Mouse (Mus musculus): ENCODE data around the gene Nox4. TPM values are rescaled to one million over a fixed set of nuclear protein-coding genes. Genes with fewer than 3 reads are reported as not detected.

Nox4 gene
- 0.15 and 0.26 TPM in 2 replicates for polyA plus RNA-seq (2012; rRNA removed)

DNA sequence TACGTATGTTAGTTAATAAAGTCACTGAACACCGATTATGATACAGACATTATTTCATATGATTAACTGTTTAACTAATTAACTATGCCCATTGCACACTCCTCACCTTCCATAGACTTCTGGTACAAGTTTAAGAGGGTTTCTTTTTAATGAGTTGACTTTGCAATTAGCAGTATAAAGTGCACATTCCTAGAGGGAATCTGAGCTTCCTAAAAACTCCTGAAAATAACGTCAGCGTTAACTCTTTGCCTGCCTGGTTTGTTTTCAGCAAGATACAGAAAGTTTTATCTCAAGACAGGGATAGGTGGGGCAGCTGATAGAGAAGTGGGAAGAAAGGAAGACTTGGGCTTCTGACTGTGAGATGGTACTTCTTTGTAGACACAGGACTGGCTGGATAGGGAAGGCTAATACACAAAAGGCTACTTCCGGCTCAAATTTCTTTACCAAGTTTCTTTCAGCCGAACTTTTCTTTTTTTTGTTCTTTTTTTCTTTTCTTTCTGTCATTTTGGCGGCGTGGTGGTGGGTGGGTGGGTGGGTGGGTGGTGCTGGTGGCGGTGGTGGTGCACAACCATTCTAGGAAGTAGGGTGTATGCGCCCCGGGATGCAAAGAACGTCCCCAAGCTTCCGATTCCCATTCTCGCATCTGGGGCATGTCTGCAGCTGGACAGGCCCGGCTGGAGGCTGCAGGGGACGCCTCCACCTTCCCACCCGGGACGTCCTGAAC, at the start of gene Nox4:
Gene Nox4 (plus strand): TSS at position 241 of the 724 bp plus-strand sequence.
- DNase-seq (ENCODE audit: extremely low spot score in 1 of 2, low spot score in 1 of 2) = no peak

- DNase-seq (ENCODE audit: extremely low spot score in 1 of 2, low spot score in 1 of 2) = no peak
Measured at GRCm38 (mm10) chr7:87204751-87205150, 41.1 kb upstream of the Nox4 start.

DNA sequence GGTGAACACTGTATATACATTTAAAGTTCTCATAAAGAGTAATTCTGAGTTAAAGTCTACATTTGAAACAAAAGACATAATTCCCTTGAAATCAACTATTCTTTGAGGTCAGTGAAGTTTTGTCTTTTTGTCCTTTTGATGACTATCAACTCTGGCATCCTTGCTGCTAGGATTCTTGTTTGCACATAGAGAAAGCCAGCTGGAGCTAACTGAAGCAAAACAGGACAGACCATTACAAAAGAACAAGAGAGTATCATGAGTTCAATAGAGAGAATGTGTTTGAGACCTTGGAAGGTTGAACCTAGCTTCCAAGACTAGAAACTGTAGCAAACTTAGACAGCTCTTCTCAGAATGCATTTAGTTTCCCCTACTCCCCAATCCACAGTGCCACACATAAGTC, 24.2 kb upstream of the Nox4 start:
- no peak for DNase-seq (ENCODE audit: extremely low spot score in 1 of 2, low spot score in 1 of 2)

- DNase-seq (ENCODE audit: extremely low spot score in 1 of 2, low spot score in 1 of 2) = no peak
Measured at GRCm38 (mm10) chr7:87222751-87223150, 23.1 kb upstream of the Nox4 start.

GRCm38 (mm10) chr7:87225617-87226016, 20.3 kb upstream of the Nox4 start:
- DNase-seq (ENCODE audit: extremely low spot score in 1 of 2, low spot score in 1 of 2) = no peak

DNA sequence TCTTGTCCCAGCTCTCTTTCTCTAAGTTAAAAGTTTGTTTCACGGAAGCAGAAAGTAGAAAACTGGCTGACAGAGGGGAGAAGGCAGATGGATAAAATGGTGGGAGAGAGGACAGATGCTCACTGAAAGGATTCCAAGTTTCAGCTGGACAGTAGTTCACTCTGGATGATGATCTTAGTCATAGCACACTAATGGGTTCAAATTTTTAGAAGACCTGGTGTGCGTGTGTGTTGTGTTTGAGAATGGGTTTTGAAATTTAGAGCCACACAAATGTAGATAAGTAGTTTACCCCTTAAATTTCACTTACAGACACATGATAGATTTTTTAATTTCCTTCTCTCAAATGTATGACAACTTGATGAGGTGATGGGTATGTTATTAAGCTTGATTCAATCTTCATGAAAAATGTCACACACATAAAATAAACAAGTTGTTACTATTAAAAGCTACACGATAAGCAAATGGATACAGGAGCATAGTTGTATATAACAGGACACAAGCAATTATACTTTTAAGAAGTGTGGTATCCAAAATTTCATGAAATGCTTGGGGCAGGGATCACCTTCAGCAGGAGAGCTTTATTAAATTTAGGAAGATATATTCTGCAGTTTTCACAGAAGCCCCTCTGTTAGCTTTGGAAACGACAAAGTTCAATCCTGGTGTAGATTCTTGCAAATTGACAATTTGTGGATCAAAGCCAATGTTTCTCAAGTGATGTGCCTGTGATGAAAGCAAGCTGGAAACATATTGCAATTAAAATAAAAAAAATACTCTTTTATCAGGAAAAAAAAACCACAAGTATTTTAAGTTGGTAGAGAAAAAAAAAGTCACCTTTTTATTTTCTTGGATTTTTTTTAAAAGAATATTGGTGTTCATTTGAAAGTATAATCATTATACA, 18.6 kb upstream of the Nox4 start:
- DNase-seq (ENCODE audit: extremely low spot score in 1 of 2, low spot score in 1 of 2) = no peak

DNA sequence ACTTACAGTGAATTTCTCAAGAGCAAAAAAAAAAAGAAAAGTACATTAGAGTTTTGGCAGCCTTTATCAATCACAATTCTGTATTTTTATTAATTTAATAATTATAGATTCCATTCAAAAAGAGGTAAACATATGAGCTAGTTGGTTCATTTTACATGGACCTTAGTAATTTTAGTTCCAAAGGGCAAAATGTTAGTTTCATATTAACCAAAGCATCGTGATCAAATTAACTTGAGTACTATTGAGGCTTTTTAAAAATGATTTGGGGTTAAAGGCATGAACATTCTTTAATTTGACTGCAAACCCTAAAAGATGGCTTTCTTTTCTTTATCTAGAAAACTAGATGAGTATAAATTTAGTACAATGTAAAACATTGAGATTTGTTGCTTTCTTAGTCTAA, 16.4 kb upstream of the Nox4 start:
- no peak for DNase-seq (ENCODE audit: extremely low spot score in 1 of 2, low spot score in 1 of 2)

DNA sequence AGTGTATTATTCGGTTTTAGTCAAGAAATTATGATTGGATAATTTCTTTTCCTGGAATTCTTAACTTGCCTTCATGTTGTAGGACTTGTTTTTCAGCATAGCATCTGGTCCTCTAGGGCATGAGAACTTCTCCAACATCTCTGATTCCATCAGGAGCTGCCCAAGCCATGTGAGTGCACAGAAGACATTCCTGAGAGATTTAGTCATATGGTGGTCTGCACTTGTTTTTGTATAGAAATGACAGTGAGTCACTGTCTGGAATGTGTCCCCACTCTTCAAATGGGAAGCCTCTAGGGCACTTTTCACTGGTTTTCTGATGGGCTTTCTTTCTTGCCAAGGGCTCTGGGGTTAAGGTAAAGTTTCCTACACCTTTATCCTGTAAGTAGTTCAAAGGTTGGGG, 4.8 kb upstream of the Nox4 start:
- no peak for DNase-seq (ENCODE audit: extremely low spot score in 1 of 2, low spot score in 1 of 2)

DNA sequence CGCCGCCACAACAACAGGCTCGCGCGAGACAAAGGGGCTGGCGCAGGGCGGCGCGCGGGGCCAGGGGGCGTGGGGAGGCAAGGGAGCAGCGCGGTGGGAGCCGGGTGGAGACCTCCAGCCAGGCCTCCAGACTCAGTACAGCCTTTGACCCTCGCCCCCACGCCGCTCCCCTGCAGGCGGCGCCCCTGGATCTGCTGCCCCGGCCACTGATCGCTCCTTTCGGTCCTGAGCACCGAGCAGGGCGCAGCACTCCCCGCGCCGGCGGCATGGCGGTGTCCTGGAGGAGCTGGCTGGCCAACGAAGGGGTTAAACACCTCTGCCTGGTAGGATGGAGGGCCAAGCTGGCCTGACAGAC, 661 bp downstream of the Nox4 start:
- DNase-seq (ENCODE audit: extremely low spot score in 1 of 2, low spot score in 1 of 2) = no peak

DNA sequence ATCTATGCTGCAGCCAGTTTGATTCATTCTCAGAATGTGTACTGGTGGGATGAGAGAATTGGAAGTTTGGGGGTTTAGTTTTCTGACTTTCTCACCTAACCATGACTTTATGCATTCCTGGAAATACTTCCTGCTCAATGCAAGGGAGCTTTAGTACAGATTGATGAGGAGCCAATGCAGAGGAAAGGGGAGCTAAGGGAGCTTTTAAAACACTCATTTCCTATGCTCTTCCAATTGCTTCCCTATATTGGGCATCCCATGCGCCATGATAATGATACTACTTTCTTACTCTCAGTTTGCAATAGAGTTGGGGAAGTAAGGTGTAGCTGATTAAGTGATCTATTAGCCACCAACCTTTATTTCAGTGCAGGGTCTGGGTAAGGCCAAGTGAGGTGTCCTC, 1.0 kb downstream of the Nox4 start:
- DNase-seq (ENCODE audit: extremely low spot score in 1 of 2, low spot score in 1 of 2) = no peak

DNA sequence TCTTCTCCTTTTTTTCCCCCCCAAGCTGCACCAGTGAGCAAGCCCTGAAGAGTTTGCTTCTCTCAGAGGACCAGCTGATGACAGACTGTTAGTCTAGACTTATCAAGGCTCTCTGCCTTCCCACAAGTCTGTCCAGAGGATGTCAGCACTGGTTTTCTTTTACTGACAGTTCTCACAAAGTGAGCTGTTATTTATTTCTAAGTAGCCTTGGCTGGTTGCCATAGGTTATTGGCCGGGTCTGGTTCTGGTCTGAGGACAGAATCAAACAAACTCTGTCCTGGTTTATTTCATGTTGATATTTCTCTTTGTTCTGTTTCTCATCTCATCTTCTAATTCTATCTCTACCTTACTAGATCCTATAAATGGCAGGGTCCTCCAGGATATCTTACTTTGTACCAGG, 2.0 kb downstream of the Nox4 start:
- no peak for DNase-seq (ENCODE audit: extremely low spot score in 1 of 2, low spot score in 1 of 2)

- no peak for DNase-seq (ENCODE audit: extremely low spot score in 1 of 2, low spot score in 1 of 2)
Measured at GRCm38 (mm10) chr7:87252071-87252470, 6.2 kb downstream of the Nox4 start.

- peak; percentile 0 to 71 for DNase-seq (ENCODE audit: extremely low spot score in 1 of 2, low spot score in 1 of 2)
Measured at GRCm38 (mm10) chr7:87277225-87277624, 31.3 kb downstream of the Nox4 start.

GRCm38 (mm10) chr7:87303726-87304315, 57.9 kb downstream of the Nox4 start:
- DNase-seq (ENCODE audit: extremely low spot score in 1 of 2, low spot score in 1 of 2) = no peak

DNA sequence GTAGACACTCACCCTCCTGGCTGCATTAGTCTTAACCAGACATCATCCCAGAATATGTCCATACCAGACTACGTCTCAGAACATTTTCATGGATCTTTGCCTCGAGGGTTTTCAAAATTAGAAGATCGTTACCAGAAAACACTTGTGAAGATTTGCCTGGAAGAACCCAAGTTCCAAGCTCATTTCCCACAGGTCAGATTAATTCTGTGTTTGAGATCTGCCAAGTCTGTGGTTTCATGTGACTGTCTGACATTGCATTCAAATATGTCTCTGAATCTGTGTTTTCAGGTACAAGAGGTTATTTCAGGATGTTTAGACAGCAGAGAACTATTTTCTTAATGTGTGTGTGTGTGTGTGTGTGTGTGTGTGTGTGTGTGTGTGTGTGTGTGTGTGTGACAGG, 75.7 kb downstream of the Nox4 start:
- DNase-seq (ENCODE audit: extremely low spot score in 1 of 2, low spot score in 1 of 2) = no peak

DNA sequence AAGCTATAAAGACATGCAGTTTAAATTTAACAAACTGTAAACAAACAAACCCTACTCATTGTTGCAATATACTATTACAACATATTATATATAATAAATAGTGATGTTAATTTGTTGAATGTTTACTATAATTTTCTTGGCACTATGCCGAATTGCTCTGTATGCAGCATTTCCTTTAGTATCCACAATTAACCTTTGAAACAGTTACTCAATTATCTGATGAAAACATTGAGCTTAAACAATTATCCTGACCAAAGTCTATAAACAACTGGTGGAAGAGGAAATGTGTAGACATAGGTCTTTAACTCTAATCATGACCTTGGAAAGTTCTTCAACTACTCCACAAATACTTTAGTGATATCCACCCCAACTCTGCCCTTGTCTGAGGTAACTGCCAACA, 76.2 kb downstream of the Nox4 start:
- no peak for DNase-seq (ENCODE audit: extremely low spot score in 1 of 2, low spot score in 1 of 2)

DNA sequence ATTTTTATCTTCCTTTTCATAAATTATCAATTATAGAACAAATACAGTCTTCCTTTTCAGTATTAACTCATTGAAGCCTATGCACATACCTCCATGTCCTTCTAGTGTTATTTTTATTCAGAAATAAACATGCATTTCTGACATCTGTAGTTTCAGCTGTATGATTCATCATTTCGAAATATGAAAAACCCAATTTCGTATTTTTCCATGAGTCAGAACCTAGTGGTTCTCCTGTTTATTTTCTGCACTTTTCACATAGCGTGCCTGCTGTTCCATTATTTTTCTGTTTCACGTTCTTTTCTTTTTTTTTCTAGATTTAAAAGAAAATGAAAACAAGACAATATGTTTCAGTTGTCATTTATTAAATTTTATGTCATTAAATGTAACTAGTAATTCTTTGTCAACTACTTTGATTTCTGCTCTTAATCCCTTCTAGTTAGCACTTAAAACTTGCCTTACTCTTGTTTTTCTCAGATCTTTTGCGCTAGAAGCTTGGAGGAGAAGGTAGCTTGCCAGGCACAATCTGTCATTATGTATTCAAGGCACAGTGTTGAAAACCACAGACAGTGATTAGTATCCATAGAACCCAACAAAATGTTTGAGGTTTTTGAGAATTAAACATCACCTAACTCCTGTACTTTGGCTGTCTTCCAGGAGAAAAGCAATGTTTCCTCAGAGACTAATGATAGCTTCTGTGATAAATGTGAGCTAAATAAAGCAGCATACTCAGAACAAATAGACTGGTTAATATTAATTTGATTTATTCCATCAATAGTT, 85.1 kb downstream of the Nox4 start:
- peak in 1 of 2 experiments; percentile 5 for DNase-seq (ENCODE audit: extremely low spot score in 1 of 2, low spot score in 1 of 2)

GRCm38 (mm10) chr7:87345598-87345997, 99.7 kb downstream of the Nox4 start:
- no peak for DNase-seq (ENCODE audit: extremely low spot score in 1 of 2, low spot score in 1 of 2)

DNA sequence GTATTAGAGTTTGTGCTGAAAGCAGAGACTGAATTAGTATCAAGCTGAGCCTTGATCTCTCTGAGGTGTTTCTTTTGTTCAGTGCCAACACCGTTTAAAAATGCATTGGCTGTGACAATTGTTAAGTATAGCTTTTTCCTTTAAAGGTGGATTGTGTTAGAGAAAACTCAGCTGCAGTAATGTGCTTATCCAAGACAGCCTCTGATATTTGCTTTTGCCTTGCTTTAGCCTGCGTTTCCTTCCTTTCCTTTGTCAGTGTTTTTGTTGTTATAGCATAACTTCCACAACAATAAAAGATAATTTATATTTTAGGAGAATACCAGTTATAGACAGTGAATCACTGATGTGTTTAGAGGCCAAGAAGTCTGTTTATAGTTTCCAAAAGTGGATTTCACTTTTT, 106.9 kb downstream of the Nox4 start:
- no peak for DNase-seq (ENCODE audit: extremely low spot score in 1 of 2, low spot score in 1 of 2)

- no peak for DNase-seq (ENCODE audit: extremely low spot score in 1 of 2, low spot score in 1 of 2)
Measured at GRCm38 (mm10) chr7:87367834-87368233, 121.9 kb downstream of the Nox4 start.

- DNase-seq (ENCODE audit: extremely low spot score in 1 of 2, low spot score in 1 of 2) = no peak
Measured at GRCm38 (mm10) chr7:87369131-87369530, 123.2 kb downstream of the Nox4 start.
